Mouse (Mus musculus) B cell, adult 2 months (primary cell): ENCODE data around the gene Elfn1.

ENCODE experiments used
- DNase-seq, 2 experiments: peaks; one replicate each; pipeline ENCODE4 v3.0.0; 2022

Elfn1 gene

GRCm38 (mm10) chr5:139907714-139908242 lies at the start of gene Elfn1:
Elfn1 (plus strand) TSS chr5:139907943.
- no peak for DNase-seq

GRCm38 (mm10) chr5:139860328-139861104 lies 47.2 kb upstream of the Elfn1 start:
- DNase-seq: no peak

- DNase-seq: no peak
Measured at GRCm38 (mm10) chr5:139862759-139863158, 45.0 kb upstream of the Elfn1 start.

GRCm38 (mm10) chr5:139870886-139871285 lies 36.9 kb upstream of the Elfn1 start:
- DNase-seq: peak; percentile 12 to 13

- DNase-seq: no peak
Measured at GRCm38 (mm10) chr5:139871526-139871925, 36.2 kb upstream of the Elfn1 start.

GRCm38 (mm10) chr5:139877563-139877962 lies 30.2 kb upstream of the Elfn1 start:
- no peak for DNase-seq

GRCm38 (mm10) chr5:139879694-139880093 lies 28.0 kb upstream of the Elfn1 start:
- no peak for DNase-seq

- DNase-seq: no peak
Measured at GRCm38 (mm10) chr5:139881161-139881560, 26.6 kb upstream of the Elfn1 start.

GRCm38 (mm10) chr5:139888624-139889023 lies 19.1 kb upstream of the Elfn1 start:
- DNase-seq: no peak

GRCm38 (mm10) chr5:139889370-139889769 lies 18.4 kb upstream of the Elfn1 start:
- DNase-seq: no peak

GRCm38 (mm10) chr5:139892326-139892994 lies 15.3 kb upstream of the Elfn1 start:
- no peak for DNase-seq

GRCm38 (mm10) chr5:139892995-139893345 lies 14.8 kb upstream of the Elfn1 start:
- no peak for DNase-seq

- DNase-seq: no peak
Measured at GRCm38 (mm10) chr5:139894025-139894508, 13.7 kb upstream of the Elfn1 start.

GRCm38 (mm10) chr5:139899044-139899443 lies 8.7 kb upstream of the Elfn1 start:
- DNase-seq: no peak

GRCm38 (mm10) chr5:139905121-139905520 lies 2.6 kb upstream of the Elfn1 start:
- DNase-seq: no peak

GRCm38 (mm10) chr5:139906507-139906906 lies 1.2 kb upstream of the Elfn1 start:
- no peak for DNase-seq

GRCm38 (mm10) chr5:139907241-139907640 lies 502 bp upstream of the Elfn1 start:
- no peak for DNase-seq

- DNase-seq: no peak
Measured at GRCm38 (mm10) chr5:139908243-139908810, 584 bp downstream of the Elfn1 start.

- DNase-seq: no peak
Measured at GRCm38 (mm10) chr5:139908811-139909627, 1.3 kb downstream of the Elfn1 start.

GRCm38 (mm10) chr5:139909710-139910550 lies 2.2 kb downstream of the Elfn1 start:
- DNase-seq: peak; percentile 36 to 39

- no peak for DNase-seq
Measured at GRCm38 (mm10) chr5:139910755-139911300, 3.1 kb downstream of the Elfn1 start.
